Mouse (Mus musculus): Measurements from ENCODE around the gene Gabrr2. TPM values are rescaled to one million over a fixed set of nuclear protein-coding genes. Genes with fewer than 3 reads are reported as not detected.
A peak's percentile ranks its signal among the peaks of the same experiment; 100 is the strongest.

Gene Gabrr2
- 0.36 TPM in 1 of 2 replicates, not detected in the other for polyA plus RNA-seq (2015; fragmentation: Nextera tagmentation; extraction: Ambion mirVana)

- H3K27me3 ChIP-seq = no peaks in the 10 kb centered on the region
- H3K36me3 ChIP-seq = no peaks in the 10 kb centered on the region
- WGBS = 90% methylated on average over 4 of the region's 4 CpGs
- H3K4me2 ChIP-seq = no peak within 1 kb of the TSS
- ATAC-seq (replicated peaks; ENCODE audit: low FRiP score) = no peak
- H3K9me3 ChIP-seq (replicated peaks) = no peaks in the 10 kb centered on the region
- no peak within 1 kb of the TSS for H3K27ac ChIP-seq
- 0 out of 2 replicates have a peak, but pooled peaks cover under 1% of the 10 kb centered on the region for H3K4me1 ChIP-seq
- no peak within 1 kb of the TSS for H3K4me3 ChIP-seq (replicated peaks)
- H3K9ac ChIP-seq = no peak within 1 kb of the TSS
These were observed at the start of gene Gabrr2 for GRCm38 (mm10) chr4:33062981-33063380. TSS of gene Gabrr2 (plus strand) at chr4:33062999.

- Histone ChIP-seq H3K4me3 (replicated peaks) (no peak overlapping the region), H3K27ac (no peak overlapping the region), H3K9me3 (replicated peaks) (no peaks in the 10 kb centered on the region; the same call in 1 of the 2 replicates), H3K36me3 (peaks cover 15% of the 10 kb centered on the region), H3K27me3 (no peaks in the 10 kb centered on the region), H3K9ac (no peak overlapping the region), H3K4me1 (no peaks in the 10 kb centered on the region), H3K4me2 (no peak overlapping the region)
- WGBS = 51% methylated on average over 9 of the region's 9 CpGs
- ATAC-seq (replicated peaks; ENCODE audit: low FRiP score) = peak; percentile 67; the same call in 1 of the 2 replicates
These were observed 44.3 kb upstream of the Gabrr2 start for GRCm38 (mm10) chr4:33018361-33018999.

GRCm38 (mm10) chr4:33024420-33024819 lies 38.4 kb upstream of the Gabrr2 start:
- no peaks in the 10 kb centered on the region for H3K9me3 ChIP-seq (replicated peaks)
- no peak overlapping the region for H3K9ac ChIP-seq
- no peak for ATAC-seq (replicated peaks; ENCODE audit: low FRiP score)
- H3K27ac ChIP-seq = no peak overlapping the region
- no peak overlapping the region for H3K4me2 ChIP-seq
- 60% methylated on average over 8 of the region's 8 CpGs for WGBS
- peaks cover 15% of the 10 kb centered on the region for H3K36me3 ChIP-seq
- no peaks in the 10 kb centered on the region for H3K27me3 ChIP-seq
- no peak overlapping the region for H3K4me3 ChIP-seq (replicated peaks)
- no peaks in the 10 kb centered on the region for H3K4me1 ChIP-seq

- Histone ChIP-seq H3K9ac (no peak overlapping the region), H3K27me3 (no peaks in the 10 kb centered on the region), H3K4me2 (no peak overlapping the region), H3K27ac (no peak overlapping the region), H3K36me3 (peaks cover 15% of the 10 kb centered on the region), H3K4me1 (peaks cover 16% of the 10 kb centered on the region), H3K9me3 (replicated peaks) (no peaks in the 10 kb centered on the region), H3K4me3 (replicated peaks) (no peak overlapping the region)
- ATAC-seq (replicated peaks; ENCODE audit: low FRiP score) = no peak
- WGBS = 91% methylated on average over 7 of the region's 7 CpGs
These were observed 33.7 kb upstream of the Gabrr2 start for GRCm38 (mm10) chr4:33029104-33029503.

- 2% methylated on average over 55 of the region's 55 CpGs for WGBS
- Histone ChIP-seq H3K4me1 (peaks cover 19% of the 10 kb centered on the region), H3K4me3 (replicated peaks) (peak overlapping the region; percentile 84), H3K27ac (peak overlapping the region; percentile 92), H3K36me3 (peaks cover 24% of the 10 kb centered on the region), H3K4me2 (peak overlapping the region; percentile 62), H3K9ac (peak overlapping the region; percentile 95), H3K9me3 (replicated peaks) (0 out of 2 replicates have a peak, but pooled peaks cover 2% of the 10 kb centered on the region), H3K27me3 (no peaks in the 10 kb centered on the region)
- peak; percentile 87 for ATAC-seq (replicated peaks; ENCODE audit: low FRiP score)
These were observed 32.3 kb upstream of the Gabrr2 start for GRCm38 (mm10) chr4:33030264-33031194.

GRCm38 (mm10) chr4:33031195-33031960 lies 31.4 kb upstream of the Gabrr2 start, which contains the start of gene Ube2j1:
TSS of gene Ube2j1 (plus strand) at chr4:33031416.
- H3K9me3 ChIP-seq (replicated peaks) = 0 out of 2 replicates have a peak, but pooled peaks cover 3% of the 10 kb centered on the region
- H3K36me3 ChIP-seq = peaks cover 31% of the 10 kb centered on the region
- H3K4me3 ChIP-seq (replicated peaks) = peak within 1 kb of the TSS; percentile 84
- no peaks in the 10 kb centered on the region for H3K27me3 ChIP-seq
- under 1% methylated on average over 121 of the region's 123 CpGs for WGBS
- H3K4me1 ChIP-seq = peaks cover 19% of the 10 kb centered on the region
- peak; percentile 99 for ATAC-seq (replicated peaks; ENCODE audit: low FRiP score)
- H3K27ac ChIP-seq = peak within 1 kb of the TSS; percentile 92
- H3K9ac ChIP-seq = peak within 1 kb of the TSS; percentile 95
- peak within 1 kb of the TSS; percentile 62 for H3K4me2 ChIP-seq

GRCm38 (mm10) chr4:33032045-33032444 lies 30.8 kb upstream of the Gabrr2 start:
- Histone ChIP-seq H3K27ac (peak overlapping the region; percentile 92; the same call in 1 of the 2 replicates), H3K4me3 (replicated peaks) (peak overlapping the region; percentile 84), H3K4me2 (peak overlapping the region; percentile 62), H3K27me3 (no peaks in the 10 kb centered on the region), H3K36me3 (peaks cover 26% of the 10 kb centered on the region), H3K9ac (peak overlapping the region; percentile 95), H3K9me3 (replicated peaks) (0 out of 2 replicates have a peak, but pooled peaks cover 3% of the 10 kb centered on the region), H3K4me1 (peaks cover 19% of the 10 kb centered on the region)
- ATAC-seq (replicated peaks; ENCODE audit: low FRiP score) = no peak
- WGBS = 8% methylated on average over 4 of the region's 4 CpGs

GRCm38 (mm10) chr4:33033515-33033914 lies 29.3 kb upstream of the Gabrr2 start:
- no peaks in the 10 kb centered on the region for H3K27me3 ChIP-seq
- WGBS = 82% methylated on average over 6 of the region's 6 CpGs
- no peak for ATAC-seq (replicated peaks; ENCODE audit: low FRiP score)
- no peak overlapping the region for H3K9ac ChIP-seq
- H3K36me3 ChIP-seq = peaks cover 26% of the 10 kb centered on the region
- no peak overlapping the region for H3K4me2 ChIP-seq
- H3K4me1 ChIP-seq = peaks cover 19% of the 10 kb centered on the region
- H3K4me3 ChIP-seq (replicated peaks) = no peak overlapping the region
- H3K27ac ChIP-seq = no peak overlapping the region
- H3K9me3 ChIP-seq (replicated peaks) = 0 out of 2 replicates have a peak, but pooled peaks cover 3% of the 10 kb centered on the region

- Histone ChIP-seq H3K4me2 (no peak overlapping the region), H3K9me3 (replicated peaks) (0 out of 2 replicates have a peak, but pooled peaks cover 3% of the 10 kb centered on the region), H3K4me3 (replicated peaks) (no peak overlapping the region), H3K36me3 (peaks cover 78% of the 10 kb centered on the region), H3K27me3 (no peaks in the 10 kb centered on the region), H3K9ac (no peak overlapping the region), H3K4me1 (no peaks in the 10 kb centered on the region), H3K27ac (no peak overlapping the region)
- 61% methylated on average over 4 of the region's 4 CpGs for WGBS
- no peak for ATAC-seq (replicated peaks; ENCODE audit: low FRiP score)
These were observed 23.0 kb upstream of the Gabrr2 start for GRCm38 (mm10) chr4:33039826-33040225.

- Histone ChIP-seq H3K9ac (no peak overlapping the region), H3K27ac (no peak overlapping the region), H3K4me1 (no peaks in the 10 kb centered on the region), H3K36me3 (peaks cover 74% of the 10 kb centered on the region), H3K9me3 (replicated peaks) (no peaks in the 10 kb centered on the region), H3K27me3 (no peaks in the 10 kb centered on the region), H3K4me3 (replicated peaks) (no peak overlapping the region), H3K4me2 (no peak overlapping the region)
- no peak for ATAC-seq (replicated peaks; ENCODE audit: low FRiP score)
- WGBS = 97% methylated on average over 11 of the region's 11 CpGs
These were observed 13.2 kb upstream of the Gabrr2 start for GRCm38 (mm10) chr4:33049601-33050000.

- Histone ChIP-seq H3K4me3 (replicated peaks) (no peak overlapping the region), H3K27me3 (no peaks in the 10 kb centered on the region), H3K9me3 (replicated peaks) (no peaks in the 10 kb centered on the region), H3K4me2 (no peak overlapping the region), H3K27ac (no peak overlapping the region), H3K9ac (no peak overlapping the region), H3K36me3 (peaks cover 50% of the 10 kb centered on the region), H3K4me1 (no peaks in the 10 kb centered on the region)
- ATAC-seq (replicated peaks; ENCODE audit: low FRiP score) = no peak
- WGBS = 83% methylated on average over 3 of the region's 3 CpGs
These were observed 10.7 kb upstream of the Gabrr2 start for GRCm38 (mm10) chr4:33052055-33052454.
